Mouse (Mus musculus) cerebellum, postnatal 14 days (tissue): Measurements from ENCODE around the gene Arhgap45.

Source experiments
- DNase-seq, 2 experiments: peaks; one replicate each; pipeline ENCODE4 v3.0.0; 2021; ENCODE audit warnings: mixed read lengths in 2 of 2

Gene Arhgap45

DNA sequence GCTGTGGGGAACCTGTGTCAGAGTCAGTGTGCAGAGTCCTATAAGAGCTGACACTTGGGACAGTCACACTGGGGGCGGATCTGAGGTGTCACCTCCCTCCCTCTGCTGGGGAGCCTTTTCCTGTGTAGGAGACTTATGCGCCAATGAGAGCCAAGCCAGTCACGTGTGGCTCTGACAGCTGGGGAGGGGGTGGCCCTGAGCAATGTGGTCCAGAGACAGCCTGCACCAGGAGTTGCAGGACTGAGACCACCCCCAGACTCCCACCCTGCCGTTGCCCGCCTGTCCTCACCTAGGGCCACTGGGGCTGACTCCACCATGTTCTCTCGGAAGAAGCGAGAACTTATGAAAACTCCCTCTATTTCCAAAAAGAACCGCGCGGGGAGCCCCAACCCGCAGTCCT, at the start of gene Arhgap45:
Gene Arhgap45, plus strand, starts transcription at position 143 of the 400 bp plus-strand sequence.
- DNase-seq: no peak

GRCm38 (mm10) chr10:79966886-79967400, 49.5 kb upstream of the Arhgap45 start:
- DNase-seq: peak; percentile 80 to 81

DNA sequence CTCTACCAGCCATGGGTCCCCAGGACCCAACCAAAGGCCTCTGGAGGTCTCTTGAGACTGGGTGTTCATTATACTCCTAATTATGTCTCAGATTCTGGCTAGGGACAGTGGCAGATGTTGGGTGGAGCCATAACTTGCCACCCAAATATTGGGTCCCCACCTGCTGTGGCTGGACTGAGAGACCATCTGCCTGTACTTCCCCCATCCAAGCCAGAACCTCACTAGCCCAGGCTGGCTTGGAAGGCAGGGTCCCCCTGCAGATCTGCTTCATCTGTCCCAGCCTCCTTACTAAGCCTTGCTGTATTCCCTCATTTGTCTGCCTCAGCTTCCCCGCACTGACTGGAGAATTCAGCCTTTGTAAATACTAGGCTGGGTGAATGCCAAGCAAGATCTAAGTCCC, 48.3 kb upstream of the Arhgap45 start:
- DNase-seq: peak; percentile 52 to 59

DNA sequence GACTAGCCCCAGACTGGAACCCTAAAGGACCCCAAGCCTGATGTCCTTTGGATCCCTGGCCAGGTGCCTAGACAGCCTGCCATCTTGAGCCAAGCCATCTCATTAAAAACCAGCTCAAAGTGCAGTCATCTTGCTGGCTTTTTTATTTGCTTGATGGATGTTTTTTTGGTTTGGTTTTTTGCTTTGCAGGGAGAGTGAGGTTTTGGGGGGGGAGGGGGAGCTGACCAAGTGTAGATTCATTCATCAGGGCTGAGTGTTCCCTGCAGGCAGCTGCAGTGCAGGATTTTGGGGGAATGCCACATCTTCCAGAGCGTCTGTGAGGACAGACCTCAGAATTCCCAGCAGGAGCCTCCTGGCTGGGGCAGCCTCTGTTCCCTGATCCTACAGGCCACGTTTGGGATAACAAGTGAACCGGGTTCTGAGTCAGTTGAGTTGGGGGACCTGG, 47.3 kb upstream of the Arhgap45 start:
- peak; percentile 41 to 73 for DNase-seq

GRCm38 (mm10) chr10:79970415-79971182, 45.9 kb upstream of the Arhgap45 start, which contains the start of gene Grin3b:
Gene Grin3b (plus strand): TSS chr10:79970715.
- DNase-seq: no peak

GRCm38 (mm10) chr10:79971183-79971497, 45.3 kb upstream of the Arhgap45 start:
- DNase-seq: no peak

- no peak for DNase-seq
Measured at GRCm38 (mm10) chr10:79972831-79973230, 43.6 kb upstream of the Arhgap45 start.

GRCm38 (mm10) chr10:79974087-79974486, 42.4 kb upstream of the Arhgap45 start:
- no peak for DNase-seq

DNA sequence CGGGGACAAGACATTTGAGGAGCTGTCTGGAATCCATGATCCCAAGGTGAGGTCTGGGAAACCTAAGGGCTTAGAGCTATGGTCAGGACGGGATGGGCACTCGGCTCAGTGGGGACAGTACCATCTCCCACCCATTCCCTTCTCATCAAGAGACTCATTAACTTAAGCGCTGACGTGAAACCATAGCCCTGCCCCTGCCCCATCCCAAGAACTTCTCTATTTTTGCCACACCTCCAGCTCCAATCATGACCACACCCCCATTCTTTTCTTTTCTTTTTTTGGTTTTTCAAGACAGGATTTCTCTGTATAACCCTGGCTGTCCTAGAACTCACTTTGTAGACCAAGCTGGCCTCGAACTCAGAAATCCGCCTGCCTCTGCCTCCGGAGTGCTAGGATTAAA, 41.8 kb upstream of the Arhgap45 start:
- no peak for DNase-seq

GRCm38 (mm10) chr10:79976071-79976721, 40.3 kb upstream of the Arhgap45 start:
- DNase-seq: no peak

- no peak for DNase-seq
Measured at GRCm38 (mm10) chr10:79976722-79977107, 39.7 kb upstream of the Arhgap45 start.

DNA sequence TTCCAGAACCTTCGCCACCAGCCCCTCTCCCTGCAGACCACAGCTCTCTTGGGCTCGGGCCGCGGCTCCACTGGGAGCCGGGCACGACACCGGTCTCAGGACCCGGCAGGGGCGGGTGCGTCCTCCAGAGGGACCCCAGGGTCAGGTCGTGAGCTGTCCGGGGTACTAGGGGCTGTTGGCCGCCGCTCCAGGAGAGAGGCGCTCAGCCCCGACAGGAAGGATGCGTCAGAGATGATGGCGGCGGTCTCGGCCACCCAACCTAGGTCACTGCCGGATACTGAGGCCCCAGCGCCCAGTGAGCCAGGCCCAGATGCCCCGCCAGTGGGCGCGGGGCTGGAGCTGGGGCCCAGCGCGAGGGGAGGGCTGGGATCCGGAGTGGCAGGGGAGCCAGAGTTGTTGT, 39.1 kb upstream of the Arhgap45 start:
- no peak for DNase-seq

GRCm38 (mm10) chr10:79978061-79978460, 38.4 kb upstream of the Arhgap45 start:
- DNase-seq: no peak

DNA sequence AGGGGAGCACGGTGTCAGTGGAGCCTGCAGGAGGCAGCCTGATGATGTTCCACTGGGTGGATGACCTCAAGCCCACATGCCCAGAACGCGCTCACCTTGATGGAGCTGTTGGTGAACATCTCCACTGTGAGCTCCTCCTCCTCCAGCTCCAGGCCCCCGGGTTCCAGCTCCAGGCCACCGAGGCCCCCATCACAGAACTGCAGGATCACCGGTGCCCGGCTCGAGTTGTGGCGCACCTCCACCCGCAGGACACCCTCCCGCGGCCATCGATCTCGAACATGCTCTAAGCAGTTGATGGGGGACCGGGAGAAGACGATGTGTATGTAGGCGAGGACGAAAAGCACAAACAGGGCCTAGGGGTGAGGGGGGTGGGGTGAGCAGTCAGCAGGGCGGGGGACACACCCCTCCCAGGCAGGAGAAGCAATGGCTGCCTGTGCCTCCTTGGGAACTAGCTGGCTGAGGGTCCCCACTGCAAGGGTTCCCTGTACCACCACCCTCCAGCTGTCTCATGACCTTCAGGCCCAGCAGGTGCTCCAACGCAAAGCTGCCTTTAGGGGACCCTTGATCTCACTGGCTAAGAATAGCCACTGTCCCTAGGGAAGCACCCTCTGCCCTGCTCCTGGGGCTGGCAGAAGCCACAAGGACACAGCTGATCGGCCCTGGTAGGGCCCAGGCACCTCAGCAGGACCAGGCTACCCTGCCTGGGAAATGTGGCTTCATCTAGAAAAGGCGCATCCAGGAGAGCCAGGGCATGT, 36.9 kb upstream of the Arhgap45 start:
- DNase-seq: no peak

- no peak for DNase-seq
Measured at GRCm38 (mm10) chr10:79983205-79983604, 33.2 kb upstream of the Arhgap45 start.

DNA sequence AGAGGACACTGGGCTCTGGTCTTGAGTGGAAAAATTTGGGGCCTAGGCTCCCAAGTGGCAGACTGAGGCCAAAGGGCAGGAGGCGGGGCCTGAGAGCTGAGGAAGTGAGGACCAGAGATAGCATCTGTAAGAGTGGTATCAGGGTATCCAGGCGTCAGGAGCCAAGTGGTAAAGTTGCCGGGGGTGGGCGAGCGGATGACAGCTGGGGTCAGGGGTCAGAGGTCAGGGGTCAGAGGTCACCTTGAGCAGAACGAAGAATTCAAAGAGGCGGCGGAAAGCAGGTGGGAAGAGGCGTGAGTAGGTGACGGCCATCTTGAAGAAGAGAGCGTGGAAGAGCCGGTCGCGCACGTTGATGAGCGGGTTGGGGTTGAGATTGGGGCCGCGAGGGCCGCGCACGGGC, 32.8 kb upstream of the Arhgap45 start:
- peak; percentile 76 to 88 for DNase-seq

GRCm38 (mm10) chr10:79984195-79984816, 32.1 kb upstream of the Arhgap45 start, which contains the start of gene Tmem259:
Gene Tmem259 (minus strand): TSS chr10:79984330.
- peak; percentile 86 to 90 for DNase-seq

DNA sequence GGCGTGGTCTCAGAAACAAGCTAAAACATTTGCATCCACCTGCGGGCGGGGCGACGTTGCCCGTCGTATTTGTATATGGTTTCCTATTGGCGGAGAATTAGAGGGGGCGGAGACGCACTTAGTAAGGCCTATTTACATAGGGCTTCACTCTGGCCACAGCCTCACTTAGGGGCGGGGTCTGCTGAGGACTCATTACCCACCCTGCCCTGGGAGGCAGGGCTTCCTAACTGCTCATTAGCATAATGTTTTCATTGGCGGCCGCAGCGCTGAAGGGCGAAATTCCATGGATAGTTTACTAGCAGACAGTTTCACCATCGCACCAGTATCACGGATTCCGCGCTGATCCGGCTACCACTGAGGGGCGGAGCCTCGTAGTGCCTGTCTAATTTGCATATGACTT, 31.6 kb upstream of the Arhgap45 start:
- DNase-seq: peak; percentile 95

- peak; percentile 81 for DNase-seq
Measured at GRCm38 (mm10) chr10:79985334-79986231, 30.9 kb upstream of the Arhgap45 start.

DNA sequence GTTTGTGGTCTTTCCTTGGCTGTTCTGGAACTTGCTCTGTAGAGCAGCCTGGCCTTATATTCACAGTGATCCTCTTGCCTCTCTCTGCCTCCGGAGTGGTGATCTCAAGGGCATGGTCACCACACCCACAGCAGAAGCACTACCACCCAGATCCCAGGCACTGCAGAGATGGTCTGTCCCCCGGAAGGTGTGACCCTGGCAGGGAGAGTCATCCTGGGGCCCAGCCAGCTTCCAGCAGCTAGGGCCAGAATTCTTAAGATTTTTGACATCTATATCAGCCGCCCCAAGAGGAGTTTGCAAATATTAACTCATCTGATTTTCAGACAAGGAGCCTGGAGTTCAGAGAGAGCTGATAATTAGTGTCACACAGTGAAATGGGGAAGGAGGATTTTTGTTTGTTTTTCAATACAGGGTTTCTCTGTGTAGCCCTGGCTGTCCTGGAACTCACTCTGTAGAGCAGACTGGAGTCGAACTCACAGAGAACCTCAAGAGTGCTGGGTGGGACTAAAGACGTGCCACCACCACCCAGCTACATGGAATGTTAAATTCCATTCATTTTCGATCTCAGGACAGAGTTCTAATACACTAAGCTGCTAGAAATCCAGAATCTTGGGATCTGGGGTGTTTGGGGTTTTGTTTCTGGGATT, 30.1 kb upstream of the Arhgap45 start:
- DNase-seq: peak; percentile 49 to 64

- DNase-seq: peak; percentile 93 to 98
Measured at GRCm38 (mm10) chr10:79986963-79987362, 29.5 kb upstream of the Arhgap45 start.
